Mouse (Mus musculus): ENCODE data around the gene Gm10188. TPM values are rescaled to one million over a fixed set of nuclear protein-coding genes. Genes with fewer than 3 reads are reported as not detected.

Gm10188 gene
- polyA plus RNA-seq, 1 experiment from 2014 or later, result not detected

GRCm38 (mm10) chr1:132221627-132222026 lies 7.9 kb downstream of the Gm10188 start:
- ATAC-seq, result no peak
- Histone ChIP-seq H3K36me3 (no peaks in the 10 kb centered on the region), H3K4me2 (no peak overlapping the region), H3K27me3 (replicated peaks) (peaks cover 20% of the 10 kb centered on the region), H3K9ac (no peak overlapping the region), H3K4me1 (no peaks in the 10 kb centered on the region), H3K27ac (no peak overlapping the region), H3K4me3 (no peak overlapping the region), H3K9me3 (replicated peaks) (no peaks in the 10 kb centered on the region)
- WGBS (ENCODE audit: insufficient replicate concordance), result 24% methylated on average over 2 of the region's 2 CpGs

DNA sequence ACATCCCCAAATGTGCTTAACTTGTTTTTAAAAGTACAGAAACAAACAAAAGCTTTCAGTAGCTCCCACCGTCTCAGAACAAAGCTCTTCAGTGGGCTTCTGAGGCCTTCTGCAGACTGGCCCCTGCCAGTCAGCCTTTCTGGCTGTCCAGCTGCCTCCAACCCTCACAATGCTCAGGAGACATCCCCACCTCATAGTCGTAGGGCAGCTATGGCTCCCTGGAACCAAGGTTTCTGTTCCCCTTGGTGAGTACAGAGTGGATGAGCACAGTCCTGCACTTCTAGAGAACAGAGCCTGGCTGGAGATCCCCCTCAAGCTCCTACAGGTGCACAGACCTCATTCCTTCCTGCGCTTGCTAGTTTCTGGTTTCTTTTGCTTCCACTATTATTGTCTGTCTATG lies 13.3 kb downstream of the Gm10188 start:
- Histone ChIP-seq H3K9me3 (replicated peaks) (no peaks in the 10 kb centered on the region), H3K9ac (no peak overlapping the region), H3K27ac (no peak overlapping the region), H3K4me3 (no peak overlapping the region), H3K36me3 (no peaks in the 10 kb centered on the region), H3K4me2 (no peak overlapping the region), H3K4me1 (peaks cover 9% of the 10 kb centered on the region; the same call in 1 of the 2 replicates), H3K27me3 (replicated peaks) (peaks cover 50% of the 10 kb centered on the region)
- 48% methylated on average over 3 of the region's 3 CpGs for WGBS (ENCODE audit: insufficient replicate concordance)
- no peak for ATAC-seq

DNA sequence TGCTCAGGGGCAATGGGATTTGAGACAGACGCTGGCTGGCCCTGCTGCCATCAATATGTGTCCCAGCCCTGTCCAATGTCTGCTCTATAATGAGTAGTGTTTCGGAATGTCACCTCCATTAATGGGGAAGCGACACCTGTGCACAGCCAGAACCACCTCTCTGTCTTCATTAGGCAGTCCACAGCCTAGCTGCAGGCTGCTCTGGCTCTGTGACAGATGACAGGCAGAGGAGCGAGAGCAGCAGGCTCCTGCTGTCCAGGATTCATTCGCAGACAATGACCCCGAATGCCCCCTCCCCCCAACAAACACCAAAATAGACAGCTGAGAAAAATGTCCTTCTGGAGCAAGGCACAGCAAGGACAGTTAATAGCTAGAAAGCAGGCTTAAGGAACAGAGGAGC lies 16.5 kb downstream of the Gm10188 start:
- H3K27me3 ChIP-seq (replicated peaks), result peaks cover 73% of the 10 kb centered on the region
- 43% methylated on average over 6 of the region's 6 CpGs for WGBS (ENCODE audit: insufficient replicate concordance)
- H3K4me3 ChIP-seq, result no peak overlapping the region
- no peak for ATAC-seq
- no peak overlapping the region for H3K4me2 ChIP-seq
- H3K27ac ChIP-seq, result no peak overlapping the region
- no peak overlapping the region for H3K9ac ChIP-seq
- no peaks in the 10 kb centered on the region for H3K36me3 ChIP-seq
- H3K4me1 ChIP-seq, result peaks cover 9% of the 10 kb centered on the region; the same call in 1 of the 2 replicates
- no peaks in the 10 kb centered on the region for H3K9me3 ChIP-seq (replicated peaks)

DNA sequence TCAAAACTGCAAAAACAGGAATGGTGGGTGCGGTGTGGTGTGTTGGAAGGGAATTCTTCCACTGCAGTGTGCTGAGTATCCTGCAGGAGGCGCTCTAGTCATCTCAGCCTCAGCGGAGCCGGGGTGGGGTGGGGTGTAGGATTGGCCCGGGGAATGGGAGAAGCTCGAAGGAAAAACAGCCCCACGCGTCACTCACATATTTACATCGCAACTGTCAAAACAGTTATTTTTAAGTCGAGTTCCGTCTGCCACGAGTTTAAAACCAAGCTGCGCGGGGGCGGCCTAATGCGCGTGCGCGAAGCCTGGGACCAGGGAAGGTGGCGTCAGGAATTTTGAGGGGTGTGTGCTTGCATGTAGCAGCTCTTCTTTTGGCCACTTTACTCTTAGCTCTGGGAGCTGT lies 17.3 kb downstream of the Gm10188 start:
- Histone ChIP-seq H3K27me3 (replicated peaks) (peaks cover 81% of the 10 kb centered on the region), H3K9me3 (replicated peaks) (no peaks in the 10 kb centered on the region), H3K36me3 (no peaks in the 10 kb centered on the region), H3K4me1 (peaks cover 9% of the 10 kb centered on the region; the same call in 1 of the 2 replicates), H3K4me3 (peak overlapping the region; percentile 35), H3K27ac (no peak overlapping the region), H3K9ac (no peak overlapping the region), H3K4me2 (peak overlapping the region; percentile 66)
- ATAC-seq, result no peak
- WGBS (ENCODE audit: insufficient replicate concordance), result 5% methylated on average over 20 of the region's 20 CpGs

DNA sequence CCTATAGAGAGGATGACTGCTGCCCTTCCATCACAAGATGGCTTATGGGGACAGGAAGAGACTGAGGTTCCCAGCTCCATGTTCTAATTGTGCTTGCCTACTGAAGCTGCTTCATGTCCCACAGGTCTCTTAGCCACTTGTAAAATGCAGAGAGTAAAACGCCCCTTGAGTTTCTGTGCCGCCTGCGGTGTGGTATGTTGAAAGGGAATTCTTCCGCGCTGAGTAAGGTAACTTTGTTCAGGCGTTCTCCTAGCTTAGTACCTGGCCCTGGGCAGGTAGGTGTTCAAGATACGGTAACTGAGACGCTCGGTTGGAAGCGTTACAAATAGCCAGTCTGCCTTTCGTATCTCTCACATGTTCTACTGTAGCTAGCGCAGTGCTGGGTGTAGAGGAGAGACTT lies 17.9 kb downstream of the Gm10188 start:
- H3K4me1 ChIP-seq, result peaks cover 9% of the 10 kb centered on the region; the same call in 1 of the 2 replicates
- no peak overlapping the region for H3K27ac ChIP-seq
- H3K4me3 ChIP-seq, result no peak overlapping the region
- H3K9me3 ChIP-seq (replicated peaks), result no peaks in the 10 kb centered on the region
- no peaks in the 10 kb centered on the region for H3K36me3 ChIP-seq
- peaks cover 84% of the 10 kb centered on the region for H3K27me3 ChIP-seq (replicated peaks)
- H3K9ac ChIP-seq, result no peak overlapping the region
- ATAC-seq, result no peak
- 39% methylated on average over 12 of the region's 12 CpGs for WGBS (ENCODE audit: insufficient replicate concordance)
- peak overlapping the region; percentile 66 for H3K4me2 ChIP-seq

DNA sequence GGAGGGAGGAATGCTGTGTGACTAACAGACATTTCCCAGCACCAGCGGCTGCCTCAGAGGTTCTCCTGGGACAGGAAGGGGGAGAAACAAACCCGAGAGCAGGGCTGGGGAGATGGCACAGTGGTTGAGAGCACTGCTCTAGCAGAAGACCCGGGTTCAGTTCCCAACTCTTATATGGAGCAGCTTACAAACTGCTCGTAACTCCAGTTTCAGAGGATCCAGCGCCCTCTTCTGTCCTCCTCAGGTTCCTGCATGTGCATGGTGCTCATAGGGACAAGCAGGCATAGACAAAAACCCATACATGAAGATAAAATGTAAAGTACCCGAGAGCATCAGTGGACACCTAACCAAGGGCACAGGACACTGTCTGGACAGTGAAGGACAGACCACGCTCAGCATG lies 18.6 kb downstream of the Gm10188 start:
- H3K27ac ChIP-seq, result no peak overlapping the region
- peaks cover 9% of the 10 kb centered on the region; the same call in 1 of the 2 replicates for H3K4me1 ChIP-seq
- no peak overlapping the region for H3K4me3 ChIP-seq
- H3K9me3 ChIP-seq (replicated peaks), result no peaks in the 10 kb centered on the region
- no peaks in the 10 kb centered on the region for H3K36me3 ChIP-seq
- H3K4me2 ChIP-seq, result no peak overlapping the region
- ATAC-seq, result no peak
- H3K27me3 ChIP-seq (replicated peaks), result peaks cover 85% of the 10 kb centered on the region
- 9% methylated on average over 7 of the region's 7 CpGs for WGBS (ENCODE audit: insufficient replicate concordance)
- no peak overlapping the region for H3K9ac ChIP-seq

DNA sequence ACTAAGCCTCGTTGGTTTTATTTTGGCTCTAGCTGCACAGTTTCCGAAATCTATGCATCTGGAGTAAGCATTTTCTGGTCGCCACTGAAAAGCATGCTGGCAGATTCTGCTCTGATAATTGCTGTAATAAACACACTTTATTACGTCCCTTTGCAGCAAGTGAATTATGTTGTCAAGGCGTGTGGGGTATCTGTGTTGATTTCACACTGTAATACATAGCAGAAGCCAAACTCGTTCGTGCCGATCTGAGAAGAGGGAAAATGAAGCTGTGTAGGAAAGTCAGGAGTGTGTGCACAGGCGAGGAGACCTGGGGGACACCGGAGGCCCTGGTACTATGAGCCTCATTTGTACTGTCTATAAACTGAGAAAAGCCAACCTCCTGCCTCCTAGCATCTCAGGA lies 20.2 kb downstream of the Gm10188 start:
- no peak overlapping the region for H3K4me3 ChIP-seq
- no peaks in the 10 kb centered on the region for H3K36me3 ChIP-seq
- H3K4me2 ChIP-seq, result no peak overlapping the region
- WGBS (ENCODE audit: insufficient replicate concordance), result 54% methylated on average over 10 of the region's 10 CpGs
- no peaks in the 10 kb centered on the region for H3K9me3 ChIP-seq (replicated peaks)
- no peak overlapping the region for H3K27ac ChIP-seq
- H3K4me1 ChIP-seq, result peaks cover 9% of the 10 kb centered on the region; the same call in 1 of the 2 replicates
- no peak for ATAC-seq
- H3K27me3 ChIP-seq (replicated peaks), result peaks cover 94% of the 10 kb centered on the region
- no peak overlapping the region for H3K9ac ChIP-seq

DNA sequence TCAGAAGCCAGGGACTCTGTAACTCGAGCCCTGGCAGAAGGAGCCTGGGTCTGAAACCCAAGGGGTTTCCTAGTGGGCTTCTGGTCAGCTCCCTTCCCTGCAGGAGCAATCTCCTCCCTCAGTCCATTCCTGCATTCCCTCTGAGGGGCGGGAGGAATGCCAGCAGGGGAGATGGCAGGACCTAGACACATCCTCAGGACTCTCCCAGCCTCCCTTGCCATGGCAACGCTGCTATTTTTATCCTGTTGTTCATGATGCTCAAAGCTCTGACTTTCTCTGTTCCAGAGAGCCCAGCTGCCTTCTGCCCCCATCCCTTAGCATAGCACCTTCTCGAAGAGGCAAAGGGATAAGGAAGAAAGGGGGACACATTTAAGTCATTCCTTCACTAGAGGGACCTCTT lies 21.4 kb downstream of the Gm10188 start:
- no peak overlapping the region for H3K9ac ChIP-seq
- no peak for ATAC-seq
- H3K36me3 ChIP-seq, result no peaks in the 10 kb centered on the region
- 19% methylated on average over 4 of the region's 4 CpGs for WGBS (ENCODE audit: insufficient replicate concordance)
- H3K27me3 ChIP-seq (replicated peaks), result peaks cover 98% of the 10 kb centered on the region
- no peak overlapping the region for H3K27ac ChIP-seq
- no peak overlapping the region for H3K4me2 ChIP-seq
- H3K4me3 ChIP-seq, result no peak overlapping the region
- no peaks in the 10 kb centered on the region for H3K9me3 ChIP-seq (replicated peaks)
- H3K4me1 ChIP-seq, result peaks cover 9% of the 10 kb centered on the region; the same call in 1 of the 2 replicates

DNA sequence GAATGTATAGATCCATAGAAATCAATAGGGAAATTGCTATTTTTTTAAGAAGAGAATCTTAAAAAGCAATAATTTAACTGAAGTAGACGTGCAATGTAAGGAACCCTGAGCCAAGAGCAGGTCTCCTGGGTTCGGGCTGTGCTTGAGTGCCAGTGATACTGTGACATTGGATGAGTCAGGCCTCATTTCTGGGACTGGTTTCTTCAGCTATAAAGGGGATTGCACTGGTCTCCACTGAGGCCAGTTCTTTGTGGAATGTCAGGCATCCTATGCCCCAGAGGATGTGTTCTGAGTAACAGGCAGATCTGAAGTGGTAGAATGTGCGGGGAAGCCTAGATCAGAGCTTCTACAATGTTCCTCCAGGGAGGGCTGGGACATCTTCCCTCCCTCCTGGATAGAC lies 22.7 kb downstream of the Gm10188 start:
- H3K9ac ChIP-seq, result no peak overlapping the region
- H3K36me3 ChIP-seq, result no peaks in the 10 kb centered on the region
- H3K4me1 ChIP-seq, result 0 out of 2 replicates have a peak, but pooled peaks cover under 1% of the 10 kb centered on the region
- peaks cover 97% of the 10 kb centered on the region for H3K27me3 ChIP-seq (replicated peaks)
- H3K4me2 ChIP-seq, result no peak overlapping the region
- no peak overlapping the region for H3K27ac ChIP-seq
- no peak for ATAC-seq
- WGBS (ENCODE audit: insufficient replicate concordance), result 69% methylated on average over 3 of the region's 3 CpGs
- H3K9me3 ChIP-seq (replicated peaks), result no peaks in the 10 kb centered on the region
- no peak overlapping the region for H3K4me3 ChIP-seq

DNA sequence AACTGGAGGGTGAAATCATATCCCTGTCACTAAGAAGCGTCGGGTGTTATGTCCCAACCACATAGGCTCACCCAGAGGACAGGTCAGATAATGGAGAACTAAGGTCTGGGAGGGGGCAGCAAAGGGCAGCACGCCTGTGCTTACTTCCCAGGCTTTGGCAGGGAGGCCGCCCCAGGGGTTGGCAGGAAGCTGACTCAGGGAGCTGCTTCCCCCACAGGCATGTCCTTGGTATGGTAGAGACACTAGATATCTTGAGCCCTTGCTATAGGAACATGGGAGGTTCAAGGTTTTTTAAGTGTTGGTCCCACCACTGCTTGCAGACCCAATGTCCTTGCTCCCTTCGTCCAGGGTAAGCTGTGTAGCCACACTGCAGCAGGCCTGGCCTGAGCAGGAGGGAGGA lies 23.6 kb downstream of the Gm10188 start:
- Histone ChIP-seq H3K9me3 (replicated peaks) (no peaks in the 10 kb centered on the region), H3K4me2 (no peak overlapping the region), H3K4me3 (no peak overlapping the region), H3K27ac (no peak overlapping the region), H3K27me3 (replicated peaks) (peaks cover 97% of the 10 kb centered on the region), H3K36me3 (no peaks in the 10 kb centered on the region), H3K4me1 (0 out of 2 replicates have a peak, but pooled peaks cover under 1% of the 10 kb centered on the region), H3K9ac (no peak overlapping the region)
- ATAC-seq, result no peak
- 11% methylated on average over 5 of the region's 5 CpGs for WGBS (ENCODE audit: insufficient replicate concordance)

DNA sequence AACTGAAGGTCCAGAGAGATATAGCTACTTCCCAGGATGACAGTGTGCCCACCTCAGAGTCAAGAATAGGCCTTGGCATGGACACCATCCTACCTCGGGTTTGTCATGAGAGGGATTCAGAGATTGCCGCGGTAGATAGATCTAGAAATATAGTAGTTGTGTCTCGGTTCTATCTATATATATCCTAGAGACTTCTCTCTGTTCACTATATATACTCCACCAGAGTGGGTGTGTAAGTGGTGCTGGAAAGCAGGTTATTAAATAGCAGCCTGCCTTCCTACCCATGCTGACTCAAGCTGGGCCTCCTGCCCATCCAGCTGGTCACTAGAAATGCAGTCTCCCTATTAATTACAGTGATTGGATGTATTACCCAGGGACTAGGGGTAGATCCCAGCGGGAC lies 26.8 kb downstream of the Gm10188 start:
- no peak for ATAC-seq
- Histone ChIP-seq H3K4me2 (no peak overlapping the region), H3K27me3 (replicated peaks) (peaks cover 97% of the 10 kb centered on the region)

DNA sequence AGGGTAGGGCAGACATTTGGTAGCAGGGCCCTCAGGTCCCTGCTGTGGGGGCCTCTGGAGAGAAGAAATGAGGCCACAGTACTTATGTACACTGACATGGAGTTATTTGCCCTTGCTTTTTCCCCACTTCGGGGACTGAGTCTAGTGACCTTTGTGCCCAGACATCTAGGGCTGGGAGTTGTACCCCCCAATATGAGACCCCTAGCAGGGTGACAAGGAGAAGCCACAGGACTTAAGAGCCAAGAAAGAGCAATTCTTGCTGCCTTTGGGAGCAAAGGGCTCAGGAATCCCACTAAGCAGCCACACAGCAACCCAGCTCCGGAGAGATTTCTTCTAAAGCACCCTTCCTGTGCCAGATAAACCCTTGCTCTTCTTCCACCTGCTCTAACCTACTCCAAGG lies 27.6 kb downstream of the Gm10188 start:
- no peak overlapping the region for H3K4me2 ChIP-seq
- 0 out of 2 replicates have a peak, but pooled peaks cover 6% of the 10 kb centered on the region for H3K4me1 ChIP-seq
- 47% methylated on average over 2 of the region's 2 CpGs for WGBS (ENCODE audit: insufficient replicate concordance)
- no peaks in the 10 kb centered on the region for H3K9me3 ChIP-seq (replicated peaks)
- ATAC-seq, result no peak
- H3K9ac ChIP-seq, result no peak overlapping the region
- H3K27ac ChIP-seq, result no peak overlapping the region
- H3K36me3 ChIP-seq, result no peaks in the 10 kb centered on the region
- H3K4me3 ChIP-seq, result no peak overlapping the region
- H3K27me3 ChIP-seq (replicated peaks), result peaks cover 97% of the 10 kb centered on the region

More for the DNA sequence above, 26.8 kb downstream of the Gm10188 start:
- no peaks in the 10 kb centered on the region for H3K9me3 ChIP-seq (replicated peaks)
- no peak overlapping the region for H3K9ac ChIP-seq
- 0 out of 2 replicates have a peak, but pooled peaks cover 6% of the 10 kb centered on the region for H3K4me1 ChIP-seq
- H3K36me3 ChIP-seq, result no peaks in the 10 kb centered on the region
- no peak overlapping the region for H3K27ac ChIP-seq
- 75% methylated on average over 5 of the region's 5 CpGs for WGBS (ENCODE audit: insufficient replicate concordance)
- no peak overlapping the region for H3K4me3 ChIP-seq

DNA sequence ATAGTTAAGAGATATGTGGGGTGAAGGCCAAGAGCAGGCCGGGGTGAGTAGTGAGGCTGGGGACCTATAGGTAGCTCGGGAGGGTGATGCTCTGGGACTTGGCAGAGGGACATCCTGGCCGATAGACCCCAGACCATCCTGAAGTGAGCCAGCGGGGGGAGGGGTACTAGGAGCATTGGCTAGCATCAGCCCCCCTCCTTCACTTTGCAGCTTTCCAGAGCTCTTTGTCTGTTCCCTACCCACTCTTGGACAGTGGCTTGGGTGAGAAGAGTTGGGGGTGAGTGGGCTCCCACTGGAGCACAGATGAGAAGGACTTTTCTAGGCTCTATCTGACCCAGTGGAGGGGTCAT lies 28.1 kb downstream of the Gm10188 start:
- no peaks in the 10 kb centered on the region for H3K9me3 ChIP-seq (replicated peaks)
- 30% methylated on average over 4 of the region's 4 CpGs for WGBS (ENCODE audit: insufficient replicate concordance)
- no peak overlapping the region for H3K4me2 ChIP-seq
- 0 out of 2 replicates have a peak, but pooled peaks cover 6% of the 10 kb centered on the region for H3K4me1 ChIP-seq
- ATAC-seq, result no peak
- H3K27me3 ChIP-seq (replicated peaks), result peaks cover 99% of the 10 kb centered on the region
- no peak overlapping the region for H3K27ac ChIP-seq
- no peaks in the 10 kb centered on the region for H3K36me3 ChIP-seq
- no peak overlapping the region for H3K4me3 ChIP-seq
- no peak overlapping the region for H3K9ac ChIP-seq

All from liver, embryonic 12.5 days (tissue).